Mouse (Mus musculus): ENCODE data around the gene Ern1.

Ern1 gene

DNA sequence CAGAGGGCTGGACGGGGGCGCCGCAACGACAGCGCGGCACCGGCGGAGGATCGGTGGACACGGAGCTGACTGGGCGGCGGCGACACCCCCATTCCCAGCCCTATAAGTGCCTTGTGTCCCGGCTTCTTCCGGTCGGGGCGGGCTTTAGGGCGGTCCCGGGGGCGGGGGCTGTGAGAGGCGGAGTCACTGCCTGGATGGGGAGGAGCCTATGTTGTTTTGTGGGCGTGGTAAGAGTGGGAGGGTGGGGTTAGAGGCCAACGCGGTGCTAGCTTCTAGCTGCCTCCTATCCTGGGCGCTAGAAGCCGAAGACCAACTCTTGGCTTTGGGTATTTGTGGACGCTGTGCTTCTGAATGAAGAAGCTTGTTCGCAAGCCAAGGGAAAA lies at the start of gene Ern1:
TSS of gene Ern1 (minus strand) at position 120 of the 383 bp plus-strand sequence.
- peak; percentile 95 for ATAC-seq (ENCODE audit: insufficient number of reproducible peaks, low FRiP score, low TSS enrichment)

GRCm38 (mm10) chr11:106536253-106536912 lies 48.7 kb upstream of the Ern1 start:
- no peak for ATAC-seq (ENCODE audit: insufficient number of reproducible peaks, low FRiP score, low TSS enrichment)

DNA sequence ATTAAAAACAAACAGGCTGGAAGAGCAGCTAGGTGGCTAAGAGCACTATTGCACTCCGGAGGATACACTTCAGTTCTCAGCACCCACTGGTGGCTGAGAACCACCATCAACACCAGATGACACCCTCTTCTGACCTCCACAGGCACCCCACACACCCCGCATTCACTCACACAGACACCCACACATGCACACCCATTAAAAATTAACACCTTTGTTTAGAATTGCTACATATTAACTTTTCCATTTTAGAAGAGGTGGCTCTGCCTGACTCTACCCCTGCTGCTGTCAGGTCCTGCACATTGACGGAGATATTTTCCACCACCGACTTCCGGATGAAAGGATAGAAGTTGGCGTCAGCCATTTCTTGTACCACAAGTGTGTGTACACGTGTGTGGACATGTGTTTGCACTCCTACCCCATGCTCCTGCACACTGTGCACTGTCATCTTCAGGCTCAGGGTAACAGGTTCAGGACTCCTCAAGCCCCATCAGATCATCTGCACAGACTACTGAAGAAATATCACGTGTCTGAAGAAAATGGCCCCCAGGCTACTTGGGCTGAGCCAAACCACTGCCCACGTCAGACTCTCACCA lies 48.1 kb upstream of the Ern1 start:
- ATAC-seq (ENCODE audit: insufficient number of reproducible peaks, low FRiP score, low TSS enrichment), result no peak

GRCm38 (mm10) chr11:106532248-106532790 lies 44.7 kb upstream of the Ern1 start:
- ATAC-seq (ENCODE audit: insufficient number of reproducible peaks, low FRiP score, low TSS enrichment), result no peak

- no peak for ATAC-seq (ENCODE audit: insufficient number of reproducible peaks, low FRiP score, low TSS enrichment)
These were observed 42.1 kb upstream of the Ern1 start for GRCm38 (mm10) chr11:106529786-106530185.

- ATAC-seq (ENCODE audit: insufficient number of reproducible peaks, low FRiP score, low TSS enrichment), result no peak
These were observed 41.5 kb upstream of the Ern1 start for GRCm38 (mm10) chr11:106529113-106529512.

- ATAC-seq (ENCODE audit: insufficient number of reproducible peaks, low FRiP score, low TSS enrichment), result no peak
These were observed 40.3 kb upstream of the Ern1 start for GRCm38 (mm10) chr11:106527926-106528325.

DNA sequence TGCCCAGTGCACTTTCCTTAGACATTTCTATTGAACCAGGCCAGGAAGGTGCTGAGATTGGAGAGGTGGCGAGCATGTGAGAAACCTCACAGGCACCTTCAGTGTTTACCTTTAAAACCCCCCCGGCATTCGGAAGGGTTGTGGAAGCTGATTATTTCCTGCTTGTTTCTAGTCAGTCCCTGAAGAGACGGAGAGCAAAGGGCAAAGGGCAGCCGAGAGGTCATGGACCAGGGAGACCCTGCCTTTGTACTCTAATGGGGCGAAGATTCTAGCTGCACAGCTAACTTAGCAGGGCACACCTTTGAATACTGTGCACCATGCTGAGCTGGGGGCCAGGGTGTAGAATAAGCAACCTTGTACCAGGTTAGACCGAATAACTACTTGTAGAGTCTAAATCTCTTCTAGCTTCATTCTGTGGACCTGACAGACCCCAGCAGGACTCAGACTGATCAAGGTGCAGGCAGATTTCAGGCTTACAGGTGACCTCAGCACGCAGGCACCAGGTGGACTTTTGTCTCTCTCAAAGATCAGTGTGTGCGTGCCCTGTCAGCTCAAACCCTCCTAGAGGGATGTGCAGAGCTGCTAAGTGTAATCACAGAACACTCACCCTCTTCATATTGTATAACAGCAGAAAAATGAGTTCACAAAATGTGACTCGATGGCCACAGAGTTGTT lies 39.6 kb upstream of the Ern1 start:
- no peak for ATAC-seq (ENCODE audit: insufficient number of reproducible peaks, low FRiP score, low TSS enrichment)

DNA sequence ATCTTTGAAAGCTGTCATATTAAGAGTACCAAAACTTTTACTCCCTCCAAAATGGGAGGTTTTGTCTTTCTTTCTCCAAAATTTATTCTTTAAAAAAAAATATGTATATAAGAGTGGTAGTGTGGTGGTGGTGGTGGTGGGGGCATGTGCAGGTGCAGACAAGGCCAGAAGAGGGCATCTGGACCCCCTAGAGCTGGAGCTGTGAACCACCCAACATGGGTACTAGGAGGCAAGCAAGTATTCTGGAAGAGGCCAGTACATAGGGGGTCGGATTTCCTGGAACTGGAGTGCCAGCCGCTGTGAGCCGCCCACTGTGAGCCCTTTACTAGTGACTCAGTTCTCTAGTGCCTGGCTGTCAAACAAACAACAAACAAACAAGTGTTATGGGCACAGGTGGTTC lies 34.9 kb upstream of the Ern1 start:
- no peak for ATAC-seq (ENCODE audit: insufficient number of reproducible peaks, low FRiP score, low TSS enrichment)

GRCm38 (mm10) chr11:106521612-106522011 lies 34.0 kb upstream of the Ern1 start:
- ATAC-seq (ENCODE audit: insufficient number of reproducible peaks, low FRiP score, low TSS enrichment), result no peak

DNA sequence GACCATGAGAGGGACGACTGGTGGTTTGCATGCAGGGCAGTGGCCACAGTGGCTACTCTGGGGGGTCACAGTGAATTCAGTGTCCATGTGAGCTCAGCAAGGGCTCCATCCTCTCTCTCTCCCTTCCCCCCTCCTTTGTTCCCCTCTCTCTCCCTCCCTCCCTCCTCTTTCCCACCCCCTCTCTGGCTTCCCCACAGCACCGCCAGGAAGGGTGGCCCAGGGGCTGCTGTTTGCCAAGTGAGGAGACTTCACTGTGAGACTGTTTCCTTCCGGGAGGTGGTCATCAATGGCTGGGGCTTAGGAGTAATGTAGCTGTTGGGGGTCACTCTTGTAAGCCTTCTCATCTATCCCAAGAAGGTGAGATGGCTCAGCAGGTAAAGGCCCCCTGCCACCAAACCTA lies 32.8 kb upstream of the Ern1 start:
- no peak for ATAC-seq (ENCODE audit: insufficient number of reproducible peaks, low FRiP score, low TSS enrichment)

DNA sequence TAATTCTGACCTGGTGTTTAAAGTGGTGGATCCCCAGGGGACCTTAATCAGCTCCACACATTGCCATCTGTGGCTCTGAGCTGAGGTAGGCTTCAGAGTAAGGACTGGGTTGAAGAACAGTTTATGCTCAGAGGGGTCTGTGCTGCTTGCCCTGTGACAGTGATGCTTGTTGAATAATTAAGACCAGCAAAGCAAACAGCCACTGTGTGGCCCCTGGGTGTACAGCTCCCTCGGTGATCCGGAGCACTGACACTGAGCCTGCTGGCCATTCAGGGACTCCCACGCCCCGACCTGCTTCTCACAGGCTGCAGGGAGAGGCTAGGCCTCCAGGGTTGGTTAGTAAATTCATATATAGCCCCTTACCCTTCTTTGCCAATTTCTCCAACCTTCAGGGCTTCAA lies 31.9 kb upstream of the Ern1 start:
- no peak for ATAC-seq (ENCODE audit: insufficient number of reproducible peaks, low FRiP score, low TSS enrichment)

DNA sequence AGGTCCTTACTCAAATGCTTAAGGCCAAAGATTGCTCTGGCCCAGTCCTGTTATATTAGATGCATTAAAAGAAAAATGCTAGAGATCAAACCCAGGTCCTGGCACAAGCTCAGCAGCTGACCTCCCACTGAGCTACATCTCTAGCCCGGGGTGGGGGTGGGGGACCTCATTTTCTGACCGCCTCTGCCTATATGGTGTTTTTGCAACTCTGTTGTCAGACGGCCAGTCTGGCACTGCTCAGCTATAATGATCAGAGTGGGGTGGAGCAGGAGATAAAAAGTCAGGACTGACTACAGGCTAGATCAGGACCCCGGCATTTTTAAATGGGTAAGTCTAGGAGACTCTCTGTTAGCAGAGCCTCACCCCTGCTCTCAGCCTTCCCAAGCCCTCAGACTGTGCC lies 30.7 kb upstream of the Ern1 start:
- no peak for ATAC-seq (ENCODE audit: insufficient number of reproducible peaks, low FRiP score, low TSS enrichment)

DNA sequence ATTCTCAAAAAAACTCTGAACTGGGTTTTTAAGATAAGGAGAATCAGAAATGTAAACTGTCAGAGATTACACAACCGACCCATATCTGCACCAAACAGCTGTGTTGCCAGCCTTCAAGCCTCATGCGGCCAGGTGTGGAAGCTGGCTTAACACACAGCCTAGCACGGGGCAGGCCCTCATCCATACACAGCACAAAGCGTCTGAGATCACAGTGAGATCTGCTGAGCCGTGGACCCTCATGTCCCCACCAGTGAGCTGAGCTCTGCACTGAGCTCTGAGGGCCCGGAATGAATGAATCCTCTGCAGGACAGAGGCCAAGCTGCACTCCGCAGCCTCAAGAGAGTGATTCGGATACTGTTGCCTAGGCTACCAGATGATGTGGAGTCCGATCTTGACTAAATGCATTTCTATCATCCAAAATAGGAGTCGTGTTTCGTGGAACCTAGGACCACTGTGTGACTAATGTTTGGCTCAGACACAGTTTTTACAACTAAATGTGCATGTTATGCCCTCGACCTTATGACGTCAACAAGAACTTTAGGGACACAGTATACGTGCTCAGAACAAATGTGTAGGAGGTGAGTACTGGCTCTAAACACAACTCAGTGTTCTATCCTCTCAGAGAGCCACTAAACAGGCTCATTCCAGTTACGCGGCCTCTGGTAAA lies 27.6 kb upstream of the Ern1 start:
- ATAC-seq (ENCODE audit: insufficient number of reproducible peaks, low FRiP score, low TSS enrichment), result no peak

DNA sequence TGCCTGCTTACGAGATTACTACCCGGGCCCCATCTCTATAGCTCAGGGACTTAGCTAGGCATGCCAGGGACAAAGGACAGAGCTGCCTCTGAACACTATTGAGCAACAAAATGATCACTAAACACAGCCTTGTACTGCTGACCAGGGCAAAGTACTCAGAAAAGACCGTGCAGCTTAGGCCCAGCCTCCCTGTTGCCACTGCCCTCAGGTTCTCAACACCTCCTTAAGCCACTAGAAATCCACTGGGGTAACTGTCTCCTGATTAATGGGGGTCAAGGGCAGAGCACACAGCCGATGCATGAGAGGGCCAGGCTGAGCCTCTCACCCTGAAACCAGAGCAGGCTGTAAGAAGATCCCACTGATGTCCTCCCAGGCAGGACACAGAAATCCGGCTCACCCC lies 26.8 kb upstream of the Ern1 start:
- no peak for ATAC-seq (ENCODE audit: insufficient number of reproducible peaks, low FRiP score, low TSS enrichment)

DNA sequence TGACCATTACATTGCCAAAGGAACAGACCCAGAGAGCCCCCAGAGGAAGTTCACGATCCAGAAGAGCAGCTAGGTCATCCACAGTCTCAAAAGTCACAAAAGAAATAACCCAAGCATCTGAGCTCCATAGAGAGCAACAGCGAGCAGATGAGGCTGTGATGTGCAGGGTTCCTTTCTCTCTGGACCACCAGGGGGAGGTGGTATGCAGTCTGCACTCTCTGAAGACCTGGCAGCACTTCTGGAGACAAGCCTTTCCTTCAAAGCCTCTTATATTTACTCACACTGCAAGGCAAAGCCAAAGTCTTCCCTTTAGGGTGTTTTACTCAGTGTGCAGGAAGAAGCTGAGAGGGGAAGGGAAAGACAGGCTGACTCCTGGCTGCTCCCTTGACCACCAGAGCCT lies 25.5 kb upstream of the Ern1 start:
- no peak for ATAC-seq (ENCODE audit: insufficient number of reproducible peaks, low FRiP score, low TSS enrichment)

DNA sequence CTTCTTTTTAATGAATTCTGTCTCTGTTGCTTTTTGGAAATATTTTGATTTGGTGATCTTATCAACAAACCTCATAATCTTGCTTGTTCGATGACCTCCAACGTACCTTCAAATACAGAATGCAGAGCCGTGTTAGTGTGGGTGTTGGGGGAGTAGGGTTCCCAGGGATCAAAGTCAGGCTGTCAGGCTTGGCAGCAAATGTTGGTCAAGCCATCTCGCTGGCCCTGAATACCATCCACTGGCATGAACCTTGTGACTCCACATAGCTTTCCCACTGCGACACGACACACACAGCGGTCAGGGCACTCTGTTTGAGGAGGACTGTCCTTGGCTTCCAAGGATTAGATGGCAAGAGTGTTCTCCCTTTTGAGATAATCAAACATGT lies 24.3 kb upstream of the Ern1 start:
- no peak for ATAC-seq (ENCODE audit: insufficient number of reproducible peaks, low FRiP score, low TSS enrichment)

- no peak for ATAC-seq (ENCODE audit: insufficient number of reproducible peaks, low FRiP score, low TSS enrichment)
These were observed 23.8 kb upstream of the Ern1 start for GRCm38 (mm10) chr11:106511236-106512005.

GRCm38 (mm10) chr11:106507638-106508037 lies 20.0 kb upstream of the Ern1 start:
- no peak for ATAC-seq (ENCODE audit: insufficient number of reproducible peaks, low FRiP score, low TSS enrichment)

DNA sequence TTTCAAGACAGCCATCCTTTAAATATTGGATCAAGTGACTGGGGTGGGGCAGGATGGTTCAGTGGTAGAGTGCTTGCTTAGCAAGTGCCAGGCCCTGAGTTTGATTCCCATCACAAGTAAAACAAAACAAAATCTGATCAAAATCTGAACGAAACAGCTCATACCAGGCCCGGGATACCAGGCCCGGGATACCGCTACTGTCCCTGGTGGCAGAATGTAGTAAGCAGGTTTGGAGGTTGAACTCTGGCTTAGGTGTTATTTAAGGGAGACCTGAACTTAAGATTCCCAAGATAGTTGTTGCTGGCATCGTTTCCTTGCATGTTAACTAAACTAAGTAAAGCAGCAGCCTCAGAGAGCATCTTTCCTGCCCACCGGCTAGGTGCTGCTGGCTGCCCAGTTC lies 18.6 kb upstream of the Ern1 start:
- no peak for ATAC-seq (ENCODE audit: insufficient number of reproducible peaks, low FRiP score, low TSS enrichment)
